Mouse (Mus musculus) left cerebral cortex, postnatal 25 days (tissue): ENCODE data around the gene Atxn7l1. TPM values are rescaled to one million over a fixed set of nuclear protein-coding genes. Genes with fewer than 3 reads are reported as not detected.

Source experiments
- DNase-seq, 2 experiments: peaks; one replicate each; pipeline ENCODE4 v3.0.0; 2022; ENCODE audit warnings: low spot score in 2 of 2, mixed read lengths in 1 of 2
- intact Hi-C: fragments of 180-260 bp; cut with DNase I; formaldehyde crosslinking; loops from one replicate; pipeline ENCODE4 v1.15.1; 2025
- total RNA-seq, 2 experiments: library from RNA; stranded (reverse); gene quantifications; 2 replicates each; pipeline ENCODE4 v1.2.3; 2021

The Atxn7l1 gene
- total RNA-seq, 2 experiments from 2014 or later, result 56.8 to 60.8 TPM

- no peak for DNase-seq
- intact Hi-C loops, result no loop called here
Observed at GRCm38 (mm10) chr12:33218215-33218859, 70.8 kb downstream of the Atxn7l1 start.

GRCm38 (mm10) chr12:33219436-33219835 lies 71.9 kb downstream of the Atxn7l1 start:
- no peak for DNase-seq
- intact Hi-C loops, result no loop called here

GRCm38 (mm10) chr12:33220081-33220480 lies 72.6 kb downstream of the Atxn7l1 start:
- intact Hi-C loops, result loop anchor here (5.0 kb wide), 2 partner anchors 58 to 73 kb away; partner anchors contain the start of gene Atxn7l1
- DNase-seq, result no peak

GRCm38 (mm10) chr12:33220509-33221051 lies 73.1 kb downstream of the Atxn7l1 start:
- intact Hi-C loops, result loop anchor here (5.0 kb wide), 2 partner anchors 58 to 73 kb away; partner anchors contain the start of gene Atxn7l1
- peak; percentile 71 to 83 for DNase-seq

GRCm38 (mm10) chr12:33222187-33222586 lies 74.7 kb downstream of the Atxn7l1 start:
- intact Hi-C loops, result loop anchor here (5.0 kb wide), 2 partner anchors 60 to 75 kb away; partner anchors contain the start of gene Atxn7l1
- DNase-seq, result no peak

GRCm38 (mm10) chr12:33225117-33225541 lies 77.6 kb downstream of the Atxn7l1 start:
- DNase-seq, result peak; percentile 58 to 83
- intact Hi-C loops, result no loop called here

- no peak for DNase-seq
- intact Hi-C loops, result no loop called here
Observed at GRCm38 (mm10) chr12:33225978-33226377, 78.5 kb downstream of the Atxn7l1 start.

- intact Hi-C loops, result no loop called here
- DNase-seq, result no peak
Observed at GRCm38 (mm10) chr12:33226596-33226995, 79.1 kb downstream of the Atxn7l1 start.

GRCm38 (mm10) chr12:33235314-33235713 lies 87.8 kb downstream of the Atxn7l1 start:
- DNase-seq, result no peak
- intact Hi-C loops, result no loop called here

- DNase-seq, result no peak
- intact Hi-C loops, result no loop called here
Observed at GRCm38 (mm10) chr12:33235771-33236323, 88.4 kb downstream of the Atxn7l1 start.

GRCm38 (mm10) chr12:33236344-33237049 lies 89.0 kb downstream of the Atxn7l1 start:
- intact Hi-C loops, result no loop called here
- no peak for DNase-seq

- intact Hi-C loops, result no loop called here
Observed at GRCm38 (mm10) chr12:33237108-33237507, 89.6 kb downstream of the Atxn7l1 start.

GRCm38 (mm10) chr12:33242679-33243078 lies 95.2 kb downstream of the Atxn7l1 start:
- intact Hi-C loops, result loop anchor here (5.0 kb wide), 1 partner anchor 60 kb away; no protein-coding TSS in a partner anchor
- no peak for DNase-seq

More at GRCm38 (mm10) chr12:33237108-33237507, 89.6 kb downstream of the Atxn7l1 start:
- no peak for DNase-seq

- DNase-seq, result peak; percentile 39 to 68
- intact Hi-C loops, result loop anchor here (5.0 kb wide), 1 partner anchor 58 kb away; no protein-coding TSS in a partner anchor
Observed at GRCm38 (mm10) chr12:33244132-33244875, 96.8 kb downstream of the Atxn7l1 start.

GRCm38 (mm10) chr12:33245455-33245854 lies 98.0 kb downstream of the Atxn7l1 start:
- DNase-seq, result peak in 1 of 2 experiments; percentile 24
- intact Hi-C loops, result no loop called here

GRCm38 (mm10) chr12:33246878-33247277 lies 99.4 kb downstream of the Atxn7l1 start:
- no peak for DNase-seq
- intact Hi-C loops, result no loop called here

GRCm38 (mm10) chr12:33250197-33250596 lies 102.7 kb downstream of the Atxn7l1 start:
- intact Hi-C loops, result no loop called here
- DNase-seq, result no peak

GRCm38 (mm10) chr12:33251399-33251798 lies 103.9 kb downstream of the Atxn7l1 start:
- DNase-seq, result no peak
- intact Hi-C loops, result no loop called here

- DNase-seq, result no peak
- intact Hi-C loops, result no loop called here
Observed at GRCm38 (mm10) chr12:33252621-33253020, 105.1 kb downstream of the Atxn7l1 start.
